Mouse (Mus musculus): Measurements from ENCODE around the gene Zfp217.

Zfp217 gene

GRCm38 (mm10) chr2:170094220-170094619 is 53.7 kb downstream of the Zfp217 start:
- DNase-seq = no peak

DNA sequence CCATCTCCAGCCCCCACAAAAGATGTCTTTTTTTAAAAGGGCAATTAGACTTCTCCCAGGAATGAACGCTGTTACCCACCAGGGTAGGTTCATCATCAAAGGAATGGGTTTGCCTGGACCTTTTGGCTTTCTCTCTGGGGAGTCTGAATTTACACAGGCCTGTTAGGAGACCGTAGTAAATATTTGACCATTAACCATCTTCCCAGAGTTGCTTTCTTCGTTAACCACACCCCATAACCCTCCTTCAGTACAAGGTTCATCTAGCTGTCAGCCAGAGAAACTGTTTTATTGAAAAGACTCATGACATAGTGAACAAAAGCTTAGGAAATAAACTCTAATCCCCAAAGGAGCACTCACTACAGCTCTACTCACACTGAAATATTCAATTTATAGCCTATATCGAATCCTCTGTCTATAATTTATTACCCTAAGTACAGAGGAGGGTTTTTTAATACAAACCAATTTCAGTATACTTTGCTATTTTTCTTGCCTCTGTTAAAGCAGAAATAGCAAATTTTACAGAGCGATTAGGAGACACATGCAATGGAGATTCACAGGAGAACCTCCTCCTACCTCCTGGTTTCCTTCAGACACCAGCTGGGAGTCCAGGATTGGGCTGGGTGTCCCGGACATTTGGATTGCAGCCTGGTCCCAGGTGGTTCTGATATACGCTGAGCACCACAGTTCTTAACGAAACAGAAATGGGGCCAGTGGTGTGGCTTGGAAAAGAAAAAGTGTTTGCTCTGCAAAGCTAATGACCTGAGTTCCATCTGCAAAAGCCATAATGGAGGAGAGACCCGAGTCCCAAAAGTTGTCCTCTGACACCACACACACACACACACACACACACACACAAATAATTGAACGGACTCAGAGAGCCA is 56.1 kb downstream of the Zfp217 start:
- DNase-seq = no peak

GRCm38 (mm10) chr2:170078442-170079017 is 69.4 kb downstream of the Zfp217 start:
- DNase-seq = no peak

DNA sequence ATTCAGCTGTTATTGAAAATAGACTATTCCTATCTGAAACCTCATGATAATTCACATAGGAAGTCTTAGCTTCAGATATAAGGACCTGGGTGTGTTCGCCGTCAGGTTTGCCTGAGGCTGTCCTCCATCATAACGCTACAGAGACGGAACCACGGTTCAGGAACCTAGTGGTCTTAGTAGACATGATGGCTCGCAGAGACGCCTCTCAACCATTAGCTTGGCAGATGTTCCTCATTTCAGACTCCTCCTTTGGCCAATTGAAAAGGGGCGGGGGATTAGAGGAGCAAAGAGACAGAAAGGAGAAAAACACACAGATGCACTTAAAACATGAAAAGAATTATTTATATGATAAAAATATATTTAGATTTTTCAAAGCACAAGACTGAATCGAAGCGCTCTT is 69.9 kb downstream of the Zfp217 start:
- DNase-seq = no peak

GRCm38 (mm10) chr2:170076941-170077490 is 70.9 kb downstream of the Zfp217 start:
- DNase-seq = no peak

- no peak for DNase-seq
These were observed 77.2 kb downstream of the Zfp217 start for GRCm38 (mm10) chr2:170070641-170071241.

DNA sequence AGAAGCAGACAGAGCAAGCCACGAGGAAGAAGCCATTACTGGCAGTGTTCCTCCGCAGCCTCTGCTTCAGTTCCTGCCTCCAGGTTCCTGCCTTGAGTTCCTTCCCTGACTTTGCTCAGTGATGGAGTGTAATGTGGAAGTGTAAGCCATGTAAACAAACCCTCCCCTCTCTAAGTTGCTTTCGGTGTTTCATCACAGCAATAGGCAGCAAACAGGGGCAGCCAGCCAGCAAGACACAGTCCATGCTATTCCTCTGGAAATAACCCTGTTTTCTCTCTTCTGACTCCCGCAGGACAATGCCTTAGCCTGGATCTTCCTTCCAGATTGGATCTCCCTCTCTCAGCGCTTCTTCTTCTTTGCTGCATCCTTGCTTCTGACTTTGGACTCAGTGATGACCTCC is 77.9 kb downstream of the Zfp217 start:
- DNase-seq = no peak

- no peak for DNase-seq
These were observed 85.5 kb downstream of the Zfp217 start for GRCm38 (mm10) chr2:170062378-170062777.

DNA sequence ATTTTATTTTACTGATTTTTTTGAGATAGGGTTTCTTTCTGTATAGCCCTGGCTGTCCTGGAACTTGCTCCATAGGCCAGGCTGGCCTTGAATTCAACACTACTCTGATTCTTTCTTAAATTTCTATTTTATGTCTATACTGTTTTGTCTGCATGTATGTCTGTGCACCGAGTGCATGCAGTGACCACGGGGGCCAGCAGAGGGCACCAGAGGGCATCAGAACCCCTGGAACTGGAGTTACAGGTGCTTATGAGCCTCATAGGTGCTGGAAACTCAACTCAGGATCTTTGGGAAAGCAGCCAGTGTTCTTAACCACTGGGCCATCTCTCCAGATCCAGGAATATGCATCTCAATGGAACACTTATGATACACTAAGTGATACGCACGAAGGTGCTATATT is 87.8 kb downstream of the Zfp217 start:
- DNase-seq = peak in 1 of 2 experiments; percentile 33

- DNase-seq = peak; percentile 52 to 65
These were observed 89.1 kb downstream of the Zfp217 start for GRCm38 (mm10) chr2:170058774-170059173.
